8 mouse cellular contexts compared by ENCODE assay signal in the genomic region with DNA sequence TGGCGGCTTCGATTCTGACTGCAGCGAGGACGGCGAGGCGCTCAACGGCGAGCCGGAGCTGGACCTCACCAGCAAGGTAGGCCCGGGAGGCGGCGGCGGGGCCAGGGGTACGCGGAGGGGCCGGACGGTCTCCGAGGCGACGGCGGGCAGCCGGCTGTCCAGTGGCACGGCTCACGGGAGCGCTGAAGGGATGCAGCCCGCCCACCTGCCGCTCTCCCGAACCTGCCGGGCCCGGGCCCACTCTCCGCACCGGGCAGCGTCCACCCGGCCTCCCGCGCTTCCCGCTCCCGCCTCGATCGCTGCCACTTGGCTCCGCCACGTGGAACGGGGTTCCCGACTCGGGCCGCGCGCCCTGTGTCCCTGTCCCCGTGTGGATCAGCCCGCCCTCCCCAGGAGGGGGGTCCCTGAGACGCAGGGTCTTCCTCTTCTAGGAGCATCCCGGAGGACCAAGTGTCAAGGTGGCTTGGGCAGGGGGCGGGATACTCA. TPM values are rescaled to one million over a fixed set of nuclear protein-coding genes. Genes with fewer than 3 reads are reported as not detected.
DNase-seq lines count a peak whose midpoint lies in the region; ATAC-seq and TF ChIP-seq lines count a peak whose summit lies in the region.

No protein-coding gene starts in this region.

- H3K27ac ChIP-seq in forebrain, embryonic 13.5 days: peak overlapping the region; percentile 88
- peak overlapping the region; percentile 86 for H3K27ac ChIP-seq in hindbrain, embryonic 15.5 days (replicated peaks)
- H3K27ac ChIP-seq in testis, adult 2 months (ENCODE audit: control insufficient read depth, insufficient read depth, low read depth, low read length): peak overlapping the region; percentile 84

- H3K36me3 ChIP-seq in forebrain, embryonic 13.5 days (ENCODE audit: poor library complexity, severe bottlenecking): peaks cover 17% of the 10 kb centered on the region
- H3K36me3 ChIP-seq in hindbrain, embryonic 15.5 days: peaks cover 3% of the 10 kb centered on the region; the same call in 1 of the 2 replicates
- no peaks in the 10 kb centered on the region; the same call in 1 of the 2 replicates for H3K36me3 ChIP-seq in testis, adult 2 months (ENCODE audit: control insufficient read depth, insufficient read depth, low read length)

- ATAC-seq in forebrain, embryonic 13.5 days: peak; percentile 6
- ATAC-seq in hindbrain, embryonic 15.5 days (ENCODE audit: low FRiP score, low read depth): peak; percentile 19; the same call in 1 of the 2 replicates
- no peak for ATAC-seq in monocyte, adult 5-6 weeks (replicated peaks; ENCODE audit: insufficient number of reproducible peaks, low FRiP score, low TSS enrichment, poor library complexity, severe bottlenecking)

- peak overlapping the region; percentile 69 for H3K4me3 ChIP-seq in forebrain, embryonic 13.5 days
- H3K4me3 ChIP-seq in hindbrain, embryonic 15.5 days: peak overlapping the region; percentile 76
- H3K4me3 ChIP-seq in testis, adult 2 months (ENCODE audit: control insufficient read depth, low read depth, low read length): peak overlapping the region; percentile 90

- no peak; the same call in 1 of the 2 replicates for TF ChIP-seq POLR2A in testis, adult 2 months (IDR thresholded peaks at IDR 0.05; ENCODE audit: control insufficient read depth, low read depth, low read length)

- WGBS in forebrain, embryonic 13.5 days: under 1% methylated on average over 26 of the region's 53 CpGs
- under 1% methylated on average over 49 of the region's 53 CpGs for WGBS in hindbrain, embryonic 15.5 days

- H3K9me3 ChIP-seq in forebrain, embryonic 13.5 days (replicated peaks): no peaks in the 10 kb centered on the region
- no peaks in the 10 kb centered on the region for H3K9me3 ChIP-seq in hindbrain, embryonic 15.5 days

- no peak for TF ChIP-seq CTCF in testis, adult 2 months (IDR thresholded peaks at IDR 0.05; ENCODE audit: control insufficient read depth, insufficient read depth, insufficient replicate concordance, low read depth, low read length)

- H3K4me2 ChIP-seq in forebrain, embryonic 13.5 days: peak overlapping the region; percentile 97
- peak overlapping the region; percentile 92 for H3K4me2 ChIP-seq in hindbrain, embryonic 15.5 days

- DNase-seq in layer of hippocampus, postnatal 10 days (ENCODE audit: low spot score in 2 of 2): peak; percentile 56 to 67
- no peak for DNase-seq in layer of hippocampus, adult 9-11 months
- DNase-seq in T-cell, adult 2 months (ENCODE audit: low spot score): peak; percentile 36
- DNase-seq in lung, postnatal 10 days: peak; percentile 57

- peaks cover 50% of the 10 kb centered on the region for H3K4me1 ChIP-seq in forebrain, embryonic 13.5 days
- H3K4me1 ChIP-seq in hindbrain, embryonic 15.5 days (replicated peaks): peaks cover 50% of the 10 kb centered on the region
- peaks cover 17% of the 10 kb centered on the region for H3K4me1 ChIP-seq in testis, adult 2 months (ENCODE audit: control insufficient read depth, insufficient read depth, low read length)

- H3K9ac ChIP-seq in forebrain, embryonic 13.5 days: peak overlapping the region; percentile 93
- peak overlapping the region; percentile 79 for H3K9ac ChIP-seq in hindbrain, embryonic 15.5 days

- H3K27me3 ChIP-seq in forebrain, embryonic 13.5 days: no peaks in the 10 kb centered on the region
- H3K27me3 ChIP-seq in hindbrain, embryonic 15.5 days: no peaks in the 10 kb centered on the region
- no peaks in the 10 kb centered on the region for H3K27me3 ChIP-seq in testis, adult 2 months (ENCODE audit: control insufficient read depth, insufficient read depth, low read length)

RNA-seq across cellular contexts. Expression of gene Gtpbp1, which starts 0.4 kb away (rescaled TPM):
- total RNA-seq in layer of hippocampus, postnatal 10 days (2021): 10 to 100 TPM; 42.5 to 46.8 TPM
- 47.2 and 50.9 TPM in 2 replicates for polyA plus RNA-seq in forebrain, embryonic 13.5 days (2015; fragmentation: Nextera tagmentation; extraction: Ambion mirVana)
- polyA plus RNA-seq in hindbrain, embryonic 15.5 days (2015; fragmentation: Nextera tagmentation; extraction: Ambion mirVana): 49.4 and 50.1 TPM in 2 replicates
- 38.8 and 42.7 TPM in 2 replicates for polyA plus RNA-seq in testis, adult 2 months (2012; rRNA removed)
- 53.0 to 76.7 TPM (median 73.7 TPM) in 3 replicates for total RNA-seq in monocyte, adult 5-6 weeks (2017)

RNA-seq across cellular contexts. Expression of gene Josd1, which starts 3.3 kb away (rescaled TPM):
- total RNA-seq in layer of hippocampus, postnatal 10 days (2021): 10 to 100 TPM; 36.6 to 40.5 TPM
- polyA plus RNA-seq in forebrain, embryonic 13.5 days (2015; fragmentation: Nextera tagmentation; extraction: Ambion mirVana): 17.9 and 18.7 TPM in 2 replicates
- 23.2 and 24.5 TPM in 2 replicates for polyA plus RNA-seq in hindbrain, embryonic 15.5 days (2015; fragmentation: Nextera tagmentation; extraction: Ambion mirVana)
- polyA plus RNA-seq in testis, adult 2 months (2012; rRNA removed): 22.6 and 24.9 TPM in 2 replicates
- 15.8 to 20.3 TPM (median 16.9 TPM) in 3 replicates for total RNA-seq in monocyte, adult 5-6 weeks (2017)

RNA-seq across cellular contexts. Expression of gene Tomm22, which starts 20.4 kb away (rescaled TPM):
- total RNA-seq in layer of hippocampus, postnatal 10 days (2021): 100 to 1,000 TPM in 1 of 2 experiments, 10 to 100 TPM in 1; 99.9 to 107 TPM
- polyA plus RNA-seq in forebrain, embryonic 13.5 days (2015; fragmentation: Nextera tagmentation; extraction: Ambion mirVana): 288 TPM in 2 replicates
- polyA plus RNA-seq in hindbrain, embryonic 15.5 days (2015; fragmentation: Nextera tagmentation; extraction: Ambion mirVana): 224 and 236 TPM in 2 replicates
- 301 and 361 TPM in 2 replicates for polyA plus RNA-seq in testis, adult 2 months (2012; rRNA removed)
- total RNA-seq in monocyte, adult 5-6 weeks (2017): 84.8 to 123 TPM (median 106 TPM) in 3 replicates

RNA-seq across cellular contexts. Expression of gene Cby1, which starts 32.1 kb away (rescaled TPM):
- 10 to 100 TPM; 55.6 to 56.6 TPM for total RNA-seq in layer of hippocampus, postnatal 10 days (2021)
- polyA plus RNA-seq in forebrain, embryonic 13.5 days (2015; fragmentation: Nextera tagmentation; extraction: Ambion mirVana): 103 and 109 TPM in 2 replicates
- 91.4 and 94.3 TPM in 2 replicates for polyA plus RNA-seq in hindbrain, embryonic 15.5 days (2015; fragmentation: Nextera tagmentation; extraction: Ambion mirVana)
- polyA plus RNA-seq in testis, adult 2 months (2012; rRNA removed): 57.1 and 58.1 TPM in 2 replicates
- total RNA-seq in monocyte, adult 5-6 weeks (2017): 12.1 to 23.7 TPM (median 18.3 TPM) in 3 replicates

RNA-seq across cellular contexts. Expression of gene Fam227a, which starts 32.3 kb away (rescaled TPM):
- total RNA-seq in layer of hippocampus, postnatal 10 days (2021): 10 to 100 TPM in 1 of 2 experiments, 1 to 10 TPM in 1; 9.2 to 10.1 TPM
- polyA plus RNA-seq in forebrain, embryonic 13.5 days (2015; fragmentation: Nextera tagmentation; extraction: Ambion mirVana): 5.8 and 6.3 TPM in 2 replicates
- polyA plus RNA-seq in hindbrain, embryonic 15.5 days (2015; fragmentation: Nextera tagmentation; extraction: Ambion mirVana): 4.5 and 4.9 TPM in 2 replicates
- polyA plus RNA-seq in testis, adult 2 months (2012; rRNA removed): 20.0 and 20.4 TPM in 2 replicates
- total RNA-seq in monocyte, adult 5-6 weeks (2017): 1.0 to 4.5 TPM (median 1.3 TPM) in 3 replicates
